Comparison of ENCODE assay signal across 8 mouse cellular contexts in genomic region chr15:96288836-96289390, GRCm38 (mm10). TPM values are rescaled to one million over a fixed set of nuclear protein-coding genes. Genes with fewer than 3 reads are reported as not detected.
A peak's percentile ranks its signal among the peaks of the same experiment; 100 is the strongest.
DNase-seq lines count a peak whose midpoint lies in the region; ATAC-seq lines count a peak whose summit lies in the region.

No protein-coding gene starts in this region.

- H3K4me1 ChIP-seq in liver, embryonic 12.5 days: peaks cover 38% of the 10 kb centered on the region

- H3K4me3 ChIP-seq in liver, embryonic 12.5 days: peak overlapping the region; percentile 89

- ATAC-seq in liver, embryonic 12.5 days: no peak

- peak; percentile 30 for DNase-seq in cerebellum, adult 11-12 months
- no peak for DNase-seq in cerebellum, postnatal 36 days
- DNase-seq in thymus, postnatal 0 days (ENCODE audit: low spot score): peak; percentile 51
- no peak for DNase-seq in thymus, postnatal 10 days (ENCODE audit: low spot score in 2 of 2)
- DNase-seq in urinary bladder, postnatal 36 days (ENCODE audit: low spot score in 2 of 2): no peak
- no peak for DNase-seq in layer of hippocampus, adult 9-11 months
- no peak for DNase-seq in gastrocnemius, postnatal 25 days

- peak overlapping the region; percentile 99 for H3K27ac ChIP-seq in liver, embryonic 12.5 days

- WGBS in liver, embryonic 12.5 days (ENCODE audit: insufficient replicate concordance): 12% methylated on average over 9 of the region's 9 CpGs

- H3K36me3 ChIP-seq in liver, embryonic 12.5 days: peaks cover 14% of the 10 kb centered on the region

- H3K9me3 ChIP-seq in liver, embryonic 12.5 days (replicated peaks): no peaks in the 10 kb centered on the region

- H3K9ac ChIP-seq in liver, embryonic 12.5 days: peak overlapping the region; percentile 98

- no peaks in the 10 kb centered on the region for H3K27me3 ChIP-seq in liver, embryonic 12.5 days (replicated peaks)

- H3K4me2 ChIP-seq in liver, embryonic 12.5 days: peak overlapping the region; percentile 78

RNA-seq across cellular contexts. Expression of gene Arid2, which starts 1.6 kb away (rescaled TPM):
- 28.5 and 34.9 TPM in 2 replicates for polyA plus RNA-seq in thymus, postnatal 0 days (2015; fragmentation: Nextera tagmentation; extraction: Ambion mirVana)
- polyA plus RNA-seq in liver, embryonic 12.5 days (2016; fragmentation: Nextera tagmentation; extraction: Ambion mirVana): 14.1 and 14.5 TPM in 2 replicates
- total RNA-seq in gastrocnemius, postnatal 25 days (2021): 10 to 100 TPM; 11.8 to 13.0 TPM

Comparison
In these comparisons a context has a peak if more than half of its experiments do, and no peak if none do; other contexts are left out.
1. DNase-seq: peak in cerebellum, adult 11-12 months (single experiment) and thymus, postnatal 0 days (single experiment); none in cerebellum, postnatal 36 days (0 of 2), thymus, postnatal 10 days (0 of 2), urinary bladder, postnatal 36 days (0 of 2), layer of hippocampus, adult 9-11 months (single experiment) and gastrocnemius, postnatal 25 days (single experiment).